In genomic region chr5:127602996-127603395, GRCm38 (mm10) we compare ENCODE assay signal across 22 mouse cellular contexts. TPM values are rescaled to one million over a fixed set of nuclear protein-coding genes. Genes with fewer than 3 reads are reported as not detected.
DNase-seq lines count a peak whose midpoint lies in the region; ATAC-seq and TF ChIP-seq lines count a peak whose summit lies in the region.
"Had no signal": no experiment of that assay in that cellular context is flagged by ENCODE, and none has a peak within 500 bp of the region (broad histone marks: within the 10 kb centered on the region; RNA-seq: fewer than 3 reads in every experiment).

No protein-coding gene starts in this region.

- no peak for TF ChIP-seq EP300 in CH12.LX (IDR thresholded peaks at IDR 0.05; ENCODE audit: low read length)

- DNase-seq in CH12.LX (ENCODE audit: extremely low read depth) (no peak), ES-E14 (ENCODE audit: low read depth, low spot score) (no peak)
- DNase-seq in urinary bladder, postnatal 4 days (ENCODE audit: low spot score in 2 of 2) = no peak
- no peak for DNase-seq in midbrain, embryonic 14.5 days
- DNase-seq: adrenal gland, adult 2 months; adrenal gland, adult 8-10 months; adrenal gland, postnatal 10 days; adrenal gland, postnatal 14 days; adrenal gland, postnatal 25 days; adrenal gland, postnatal 36 days; B cell, adult 2 months; cerebellum, adult 11 months; cerebellum, adult 11-12 months; cerebellum, adult 18-20 months; cerebellum, adult 2 months; cerebellum, adult 8-10 months had no signal

- no peak for TF ChIP-seq POLR2A in CH12.LX (IDR thresholded peaks at IDR 0.05; ENCODE audit: low read depth, low read length)

- H3K4me2 ChIP-seq in CH12.LX (ENCODE audit: insufficient read depth, low read depth, poor library complexity, severe bottlenecking) = no peak overlapping the region
- no peak overlapping the region for H3K4me2 ChIP-seq in midbrain, embryonic 14.5 days (ENCODE audit: low read length)

- peaks cover 47% of the 10 kb centered on the region for H3K79me2 ChIP-seq in CH12.LX (replicated peaks; ENCODE audit: control insufficient read depth, extremely low read depth, insufficient read depth, poor library complexity, severe bottlenecking)

- H3K9ac ChIP-seq in CH12.LX (ENCODE audit: insufficient read depth, low read depth) (no peak overlapping the region), ES-E14 (ENCODE audit: insufficient read depth, low read depth, low read length, poor library complexity, severe bottlenecking) (no peak overlapping the region)
- H3K9ac ChIP-seq in midbrain, embryonic 14.5 days (replicated peaks; ENCODE audit: low read length) = no peak overlapping the region

- in situ Hi-C loops in CH12.LX (cut with MboI; ENCODE audit: low pct_ligation_motif_present, low pct_unique_long_range_greater_than_20kb, low sequenced_read_pairs) (loop anchor here (5.0 to 25.0 kb wide), 2 partner anchors 39 to 1409 kb away; partner anchors contain the start of genes Ran and Stx2), ES-E14 (cut with MboI; ENCODE audit: low sequenced_read_pairs in 2 of 2, unreplicated experiment in 2 of 2) (no loop called here)

- H3K27me3 ChIP-seq in CH12.LX (replicated peaks) = no peaks in the 10 kb centered on the region
- no peaks in the 10 kb centered on the region for H3K27me3 ChIP-seq in midbrain, embryonic 14.5 days (ENCODE audit: control insufficient read depth, insufficient read depth, low read length)
- H3K27me3 ChIP-seq: Patski had no signal

- no peak for TF ChIP-seq CTCF in CH12.LX (conservative IDR thresholded peaks at IDR 0.05 in 1 of 2, IDR thresholded peaks at IDR 0.05 in 1 of 2; ENCODE audit: low read depth in 2 of 2, low read length in 2 of 2)

- no peak for TF ChIP-seq RAD21 in CH12.LX (IDR thresholded peaks at IDR 0.05; ENCODE audit: low read depth, low read length)

- no peak for ATAC-seq in midbrain, embryonic 14.5 days (ENCODE audit: low FRiP score, low TSS enrichment)
- ATAC-seq: activated CD4-positive, CD25-positive, alpha-beta regulatory T cell, adult 4 months; CD4-positive, CD25-positive, alpha-beta regulatory T cell, adult 4 months; Patski had no signal

- H3K27ac ChIP-seq in CH12.LX (ENCODE audit: insufficient read depth, low read depth) (no peak overlapping the region), ES-E14 (ENCODE audit: insufficient read depth, low read depth, low read length, poor library complexity, severe bottlenecking) (no peak overlapping the region)
- no peak overlapping the region for H3K27ac ChIP-seq in midbrain, embryonic 14.5 days (replicated peaks; ENCODE audit: low read depth, low read length)

- H3K9me3 ChIP-seq in CH12.LX (replicated peaks; ENCODE audit: low read length) (no peaks in the 10 kb centered on the region), ES-E14 (ENCODE audit: control insufficient read depth, insufficient read depth, low read depth, low read length) (no peaks in the 10 kb centered on the region)
- no peaks in the 10 kb centered on the region for H3K9me3 ChIP-seq in midbrain, embryonic 14.5 days (ENCODE audit: control insufficient read depth, low read length)
- H3K9me3 ChIP-seq: G1E had no signal

- H3K36me3 ChIP-seq in CH12.LX (replicated peaks in 1 of 2; ENCODE audit: control insufficient read depth in 1 of 2, insufficient read depth in 1 of 2, low read length in 1 of 2) (peaks cover 86 to 97% of the 10 kb centered on the region in 2 experiments), ES-E14 (ENCODE audit: control insufficient read depth, insufficient read depth, low read length, poor library complexity, severe bottlenecking) (peaks cover 65% of the 10 kb centered on the region)
- peaks cover 86% of the 10 kb centered on the region for H3K36me3 ChIP-seq in midbrain, embryonic 14.5 days (ENCODE audit: control insufficient read depth, insufficient read depth, low read length)

- H3K4me1 ChIP-seq in CH12.LX (ENCODE audit: control insufficient read depth in 1 of 2, insufficient read depth in 2 of 2) (peaks cover 0 to 16% of the 10 kb centered on the region in 2 experiments; a peak in 2 of 4 replicates), ES-E14 (ENCODE audit: control insufficient read depth in 2 of 2, insufficient read depth in 2 of 2, low read length in 2 of 2, poor library complexity in 1 of 2) (peaks cover 0 to 3% of the 10 kb centered on the region in 2 experiments; a peak in 1 of 4 replicates)
- no peaks in the 10 kb centered on the region for H3K4me1 ChIP-seq in midbrain, embryonic 14.5 days (ENCODE audit: control insufficient read depth, insufficient read depth, low read length)

- dilution Hi-C loops in CH12.LX (cut with MboI; ENCODE audit: extremely low pct_ligation_motif_present, extremely low pct_unique_long_range_greater_than_20kb, low sequenced_read_pairs) = no loop called here

- 97% methylated on average over 5 of the region's 5 CpGs for WGBS in midbrain, embryonic 14.5 days

- no peak overlapping the region for H3K4me3 ChIP-seq in CH12.LX (replicated peaks in 1 of 3; ENCODE audit: low read depth in 2 of 3, low read length in 2 of 3, poor library complexity in 1 of 3)
- H3K4me3 ChIP-seq in ES-E14 (ENCODE audit: insufficient read depth in 1 of 2, low read depth in 1 of 2, low read length in 2 of 2, poor library complexity in 1 of 2, severe bottlenecking in 1 of 2) = no peak overlapping the region
- no peak overlapping the region for H3K4me3 ChIP-seq in midbrain, embryonic 14.5 days (replicated peaks; ENCODE audit: low read depth, low read length)

TF ChIP-seq in CH12.LX, 34 proteins besides CTCF, POLR2A, EP300 and RAD21:
- TF ChIP-seq USF1 (IDR thresholded peaks at IDR 0.05; ENCODE audit: low read depth, low read length) (no peak), MAFK (IDR thresholded peaks at IDR 0.05; ENCODE audit: insufficient replicate concordance, low read length) (peak; percentile 81; the same call in 1 of the 2 replicates)

TF ChIP-seq in ES-E14, 5 proteins besides CTCF, POLR2A, EP300 and RAD21:
- TF ChIP-seq CHD2 (IDR thresholded peaks at IDR 0.05; ENCODE audit: low read depth, low read length) (no peak), MAFK (IDR thresholded peaks at IDR 0.05; ENCODE audit: insufficient read depth, low read depth, low read length) (peak; percentile 81)

RNA-seq across cellular contexts. Expression of gene Glt1d1, which starts 29.1 kb away (rescaled TPM):
- total RNA-seq in CH12.LX (2012; rRNA removed) (0.25 and 0.29 TPM in 2 replicates), CH12.LX (2014; rRNA removed) (0.11 TPM in 1 of 2 replicates, not detected in the other), ES-E14 (2012; rRNA removed) (12.3 and 18.8 TPM in 2 replicates)
- 0.15 and 0.21 TPM in 2 replicates for polyA plus RNA-seq in CH12.LX (2012; ENCODE audit: insufficient read length, low read depth)
- polyA plus RNA-seq in midbrain, embryonic 14.5 days (2014; fragmentation: Nextera tagmentation; extraction: Ambion mirVana) = 1.1 and 1.6 TPM in 2 replicates
- total RNA-seq: MEL had no signal
- polyA plus RNA-seq: activated CD4-positive, CD25-positive, alpha-beta regulatory T cell, adult 4 months; C2C12; CD4-positive, CD25-positive, alpha-beta regulatory T cell, adult 4 months; G1E had no signal

RNA-seq across cellular contexts. Expression of gene Slc15a4, which starts 29.7 kb away (rescaled TPM):
- total RNA-seq in CH12.LX (2012; rRNA removed) (25.8 and 31.0 TPM in 2 replicates), CH12.LX (2014; rRNA removed) (23.4 and 25.7 TPM in 2 replicates), ES-E14 (2012; rRNA removed) (50.6 and 86.6 TPM in 2 replicates)
- polyA plus RNA-seq in CH12.LX (2012; ENCODE audit: insufficient read length, low read depth) = 44.2 and 52.7 TPM in 2 replicates
- polyA plus RNA-seq in midbrain, embryonic 14.5 days (2014; fragmentation: Nextera tagmentation; extraction: Ambion mirVana) = 22.8 and 27.3 TPM in 2 replicates

Comparison
In these comparisons a context has a peak if more than half of its experiments do, and no peak if none do; other contexts are left out.
1. RNA of gene Glt1d1, which starts 29.1 kb away (total RNA-seq): 12.3 to 18.8 TPM in ES-E14; 0.11 to 0.29 TPM in CH12.LX; every median in the first group is over 10 times any median in the second.